Mouse (Mus musculus) gastrocnemius, adult 2 months (tissue): ENCODE data around the gene Adamts3. TPM values are rescaled to one million over a fixed set of nuclear protein-coding genes. Genes with fewer than 3 reads are reported as not detected.

Source experiments
- DNase-seq: peaks from one replicate; pipeline ENCODE4 v3.0.0; 2022
- H3K27ac ChIP-seq: fragments of 200-600 bp; 2 replicates; pipeline ENCODE4 v1.8.1; 2022; ENCODE audit warnings: mild to moderate bottlenecking
- H3K4me3 ChIP-seq: fragments of 200-600 bp; 2 replicates; pipeline ENCODE4 v1.8.1; 2022; ENCODE audit warnings: mild to moderate bottlenecking, moderate library complexity
- CTCF ChIP-seq: fragments of 200-600 bp; IDR thresholded peaks from 2 replicates; pipeline ENCODE4 v1.8.1; 2022; ENCODE audit warnings: antibody characterized with exemption, mild to moderate bottlenecking, moderate library complexity
- intact Hi-C: fragments of 180-260 bp; cut with DNase I; formaldehyde crosslinking; loops from one replicate; pipeline ENCODE4 v1.15.1; 2025
- total RNA-seq, 2 experiments: library from RNA; stranded (reverse); gene quantifications; 2 replicates each; pipeline ENCODE4 v1.2.3; 2021

The Adamts3 gene
- total RNA-seq, 2 experiments from 2014 or later: 0.87 to 3.4 TPM

DNA sequence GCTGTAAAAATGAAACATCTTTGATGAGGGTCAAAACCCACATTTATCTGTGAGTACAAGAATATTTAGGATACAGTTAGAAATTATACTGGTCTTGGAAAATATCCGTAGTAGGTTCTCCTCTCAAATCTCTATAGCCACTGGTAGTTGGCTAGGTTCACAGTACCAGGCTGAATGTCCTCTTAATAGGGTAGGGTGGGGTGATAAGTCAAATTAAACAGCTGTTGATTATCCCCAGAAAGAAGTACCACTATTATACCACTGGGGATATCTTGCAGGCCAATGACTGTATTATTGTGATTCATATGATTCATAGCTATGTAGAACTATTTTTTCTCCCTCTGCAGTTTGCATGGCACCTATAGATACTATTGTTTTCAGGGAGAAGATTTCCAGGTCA is 228.8 kb downstream of the Adamts3 start:
- Histone ChIP-seq H3K4me3 (no peak overlapping the region), H3K27ac (no peak overlapping the region)
- intact Hi-C loops: no loop called here
- no peak for TF ChIP-seq CTCF
- DNase-seq: no peak

DNA sequence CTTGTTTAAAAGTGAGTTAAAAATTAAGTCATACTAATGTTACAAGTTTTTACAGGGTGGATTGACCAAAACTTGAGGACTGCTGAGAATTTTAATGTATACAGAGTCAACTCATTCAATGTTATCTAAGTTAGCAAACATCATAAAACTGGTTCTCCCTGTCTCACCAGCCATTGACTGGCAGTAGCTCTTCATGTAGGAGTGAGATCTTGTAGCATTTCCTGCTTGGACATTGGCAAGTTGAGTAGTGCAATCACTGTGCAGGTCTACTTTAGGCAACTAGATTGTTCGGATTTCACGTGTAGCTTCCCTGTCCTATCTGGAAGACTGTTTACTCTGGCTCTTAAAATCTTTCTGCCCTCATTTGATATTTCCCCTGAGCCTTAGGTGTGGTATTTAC is 229.3 kb downstream of the Adamts3 start:
- intact Hi-C loops: no loop called here
- TF ChIP-seq CTCF: no peak

DNA sequence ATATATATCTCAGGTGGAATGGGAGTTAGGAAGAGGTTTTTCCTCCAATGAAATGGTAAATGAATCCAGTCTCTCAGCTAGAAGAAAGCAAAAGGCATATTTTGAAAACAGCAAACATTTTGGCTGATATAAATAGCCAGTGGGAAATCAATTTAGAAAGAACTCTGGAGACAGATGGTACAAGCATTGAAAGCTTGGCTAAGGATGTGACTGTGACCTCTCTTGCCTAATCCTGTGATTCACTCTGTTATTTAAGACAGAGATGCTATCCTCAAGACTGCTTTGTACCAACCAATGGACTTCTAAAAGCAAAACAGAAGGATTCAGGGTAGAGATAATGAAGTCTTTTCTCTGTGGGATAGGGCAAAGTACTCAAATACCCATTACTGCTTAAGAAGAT is 236.2 kb downstream of the Adamts3 start:
- TF ChIP-seq CTCF: no peak
- intact Hi-C loops: no loop called here
- Histone ChIP-seq H3K27ac (no peak overlapping the region), H3K4me3 (no peak overlapping the region)
- no peak for DNase-seq

More for the DNA sequence above, 229.3 kb downstream of the Adamts3 start:
- Histone ChIP-seq H3K27ac (no peak overlapping the region), H3K4me3 (no peak overlapping the region)
- no peak for DNase-seq

DNA sequence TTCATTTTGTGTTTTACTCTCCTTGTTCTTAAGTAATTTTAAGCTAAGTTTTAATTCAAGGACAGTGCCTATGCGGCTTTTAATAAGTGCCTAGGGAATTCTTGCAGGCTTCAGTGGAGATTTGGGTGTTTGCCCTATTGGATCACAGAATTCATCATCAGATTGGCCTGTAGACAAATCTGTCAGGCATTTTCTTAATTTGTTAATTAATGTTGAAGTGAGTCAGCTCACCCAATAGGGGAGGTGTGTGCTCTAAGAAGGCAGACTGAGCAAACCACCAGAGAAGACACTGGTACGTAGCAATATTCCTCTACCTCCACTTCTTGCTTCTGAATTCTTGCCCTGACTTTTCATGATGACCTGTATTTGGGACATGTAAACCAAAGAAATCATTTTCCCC is 247.7 kb downstream of the Adamts3 start:
- DNase-seq: no peak
- TF ChIP-seq CTCF: no peak
- Histone ChIP-seq H3K27ac (no peak overlapping the region), H3K4me3 (no peak overlapping the region)
- intact Hi-C loops: no loop called here

DNA sequence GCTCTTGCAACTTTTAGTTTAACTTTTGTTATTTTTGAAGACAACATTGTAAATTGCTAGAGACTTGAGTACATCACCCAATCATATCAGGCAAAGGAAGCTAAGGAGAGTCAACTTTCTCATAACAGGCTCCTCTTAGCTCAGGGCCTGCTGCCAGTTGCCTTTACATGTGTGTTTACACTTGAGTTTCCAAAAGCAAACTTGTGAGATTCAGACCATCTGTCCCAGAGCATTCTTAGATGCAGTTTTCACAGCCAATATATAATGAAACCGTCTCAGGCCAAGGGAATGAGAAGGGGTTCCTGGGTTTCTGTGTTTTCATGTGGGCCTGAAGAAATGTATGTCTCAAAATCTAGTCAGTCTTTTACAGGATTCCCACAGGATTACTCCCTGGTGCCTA is 251.5 kb downstream of the Adamts3 start:
- intact Hi-C loops: no loop called here
- no peak for DNase-seq
- Histone ChIP-seq H3K4me3 (no peak overlapping the region), H3K27ac (no peak overlapping the region)
- no peak for TF ChIP-seq CTCF
